Mouse (Mus musculus) heart, adult 2 months (tissue): Measurements from ENCODE around the gene Dcun1d5.

Source experiments
- CTCF ChIP-seq: fragments of 200-600 bp; IDR thresholded peaks from 2 replicates; pipeline ENCODE4 v1.8.1; 2022; ENCODE audit warnings: antibody characterized with exemption, mild to moderate bottlenecking, moderate library complexity
- EP300 ChIP-seq: fragments of 200-500 bp; IDR thresholded peaks from 2 replicates; pipeline ENCODE4 v1.6.1; 2011; ENCODE audit warnings: low read depth, low read length, control low read depth; ENCODE audit not compliant: insufficient read depth
- POLR2A ChIP-seq: fragments of 200-500 bp; IDR thresholded peaks from 2 replicates; pipeline ENCODE4 v1.6.1; 2011; ENCODE audit warnings: mild to moderate bottlenecking, low read depth, low read length, control low read depth; ENCODE audit not compliant: insufficient read depth

- TF ChIP-seq CTCF, result no peak
- no peak for TF ChIP-seq POLR2A
- no peak for TF ChIP-seq EP300
Measured at GRCm38 (mm10) chr9:7154391-7154790, 29.9 kb upstream of the Dcun1d5 start.
